Mouse (Mus musculus): ENCODE data around the gene Cldn15.

The Cldn15 gene

DNA sequence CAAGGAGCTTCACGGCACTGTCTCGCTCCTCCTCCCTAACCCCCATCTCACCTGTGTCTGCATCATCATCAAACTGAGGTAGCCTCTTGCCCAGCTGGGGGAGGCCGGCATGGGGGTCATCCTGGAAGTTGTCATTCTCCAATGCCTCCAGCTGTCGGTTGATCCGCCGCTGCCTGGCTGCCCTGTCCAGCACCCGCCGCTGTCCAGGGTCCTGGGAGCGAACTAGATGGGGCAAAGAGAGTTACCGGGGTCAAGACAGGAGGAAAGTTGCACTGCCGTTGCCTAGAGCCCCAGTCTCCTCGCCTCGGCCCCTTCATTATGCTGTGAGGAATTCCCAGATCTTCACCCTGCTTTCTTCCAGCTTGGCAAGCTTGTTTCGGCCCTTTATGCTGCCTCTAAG, 18.4 kb downstream of the Cldn15 start:
- no peak for DNase-seq

DNA sequence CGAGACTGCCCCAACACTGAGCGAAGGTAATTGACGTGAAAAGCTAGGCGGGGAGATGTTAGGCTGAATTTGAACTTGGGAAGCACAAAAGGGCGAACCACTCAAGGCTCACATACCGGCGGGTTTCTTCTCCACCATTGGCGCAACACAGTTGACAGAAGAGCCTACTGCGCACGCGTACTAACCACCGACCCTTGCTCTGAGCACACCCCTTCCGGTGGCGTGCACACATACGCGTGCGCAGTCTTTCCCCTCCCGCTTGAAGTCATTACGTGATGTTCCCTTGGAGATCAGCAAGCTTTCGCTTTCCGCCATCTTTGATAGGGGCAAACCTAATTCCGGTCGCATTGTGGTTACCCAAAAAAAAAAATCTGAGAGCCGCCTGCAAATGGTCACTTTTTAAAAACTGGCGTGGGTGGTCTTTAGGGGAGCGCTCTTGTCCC, 20.3 kb downstream of the Cldn15 start, which contains the start of gene Plod3:
Gene Plod3, plus strand, starts transcription at position 325 of the 443 bp plus-strand sequence.
- DNase-seq, result peak; percentile 98

DNA sequence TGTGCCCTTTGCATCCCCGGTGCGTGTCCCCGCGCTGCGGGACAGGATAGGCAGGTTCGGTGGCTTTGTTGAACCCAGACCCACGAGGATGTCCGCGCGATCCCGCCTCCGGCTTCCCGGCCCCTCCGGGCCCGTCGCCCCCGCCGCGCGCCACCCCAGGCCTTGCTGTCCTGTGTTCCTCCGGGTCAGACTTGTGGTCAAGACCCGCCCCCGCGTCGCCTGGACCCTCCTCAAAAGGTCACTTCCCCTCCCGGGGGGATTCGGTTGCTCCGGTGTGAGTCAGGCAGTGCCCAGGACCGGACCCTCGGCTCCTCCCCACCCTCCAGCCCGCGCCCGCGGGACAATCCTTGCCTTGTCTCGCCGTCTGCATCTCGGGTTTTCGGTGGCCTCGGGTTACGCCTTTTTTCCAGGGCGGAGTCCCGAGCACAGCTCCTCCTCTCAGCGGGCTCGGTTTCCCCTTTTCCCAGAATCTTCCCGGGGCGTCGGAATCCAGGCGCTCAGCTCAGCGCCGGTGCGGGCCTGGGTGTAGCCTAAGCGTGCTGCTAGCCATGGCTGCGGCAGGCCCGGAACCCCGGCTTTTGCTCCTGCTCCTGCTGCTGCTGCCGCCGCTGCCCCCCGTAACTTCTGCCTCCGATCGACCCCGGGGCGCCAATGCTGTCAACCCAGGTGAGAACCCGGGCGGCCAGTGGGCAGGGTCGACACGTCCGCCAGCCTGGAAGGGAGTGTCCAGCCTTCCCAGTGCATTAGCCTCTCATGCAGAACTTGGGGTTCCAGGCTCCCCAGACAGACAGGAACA, 20.9 kb downstream of the Cldn15 start:
- DNase-seq, result peak; percentile 79

- DNase-seq, result no peak
Observed at GRCm38 (mm10) chr5:136987934-136988271, 21.5 kb downstream of the Cldn15 start, which contains the start of gene Znhit1. Gene Znhit1, minus strand, starts transcription at chr5:136988021.

- no peak for DNase-seq
Observed at GRCm38 (mm10) chr5:136988420-136988819, 22.0 kb downstream of the Cldn15 start.

GRCm38 (mm10) chr5:136989801-136990200, 23.4 kb downstream of the Cldn15 start:
- DNase-seq, result no peak

GRCm38 (mm10) chr5:136999449-136999848, 33.0 kb downstream of the Cldn15 start:
- DNase-seq, result no peak

DNA sequence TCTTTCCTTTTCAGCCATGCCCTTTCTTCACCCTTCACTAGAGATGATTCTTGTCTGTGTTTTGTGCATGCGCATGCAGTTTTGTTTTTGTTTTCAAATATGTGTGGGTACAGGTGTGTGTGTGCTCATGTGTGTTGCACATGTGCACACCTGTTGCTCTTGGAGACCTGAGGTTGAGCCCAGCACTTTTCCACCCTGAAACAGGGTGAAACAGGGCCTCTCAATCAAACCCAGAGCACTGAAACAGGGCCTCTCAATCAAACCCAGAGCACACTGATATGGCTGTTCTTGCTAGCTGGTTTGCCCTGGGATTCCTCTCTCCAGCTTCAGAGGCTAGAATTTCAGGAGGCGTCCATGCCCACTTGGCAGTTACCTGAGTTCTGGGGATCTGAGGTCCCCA, 34.2 kb downstream of the Cldn15 start:
- no peak for DNase-seq

GRCm38 (mm10) chr5:137007276-137007675, 40.9 kb downstream of the Cldn15 start:
- no peak for DNase-seq

- no peak for DNase-seq
Observed at GRCm38 (mm10) chr5:137009988-137010387, 43.6 kb downstream of the Cldn15 start.

GRCm38 (mm10) chr5:137012401-137012950, 46.1 kb downstream of the Cldn15 start:
- DNase-seq, result no peak

DNA sequence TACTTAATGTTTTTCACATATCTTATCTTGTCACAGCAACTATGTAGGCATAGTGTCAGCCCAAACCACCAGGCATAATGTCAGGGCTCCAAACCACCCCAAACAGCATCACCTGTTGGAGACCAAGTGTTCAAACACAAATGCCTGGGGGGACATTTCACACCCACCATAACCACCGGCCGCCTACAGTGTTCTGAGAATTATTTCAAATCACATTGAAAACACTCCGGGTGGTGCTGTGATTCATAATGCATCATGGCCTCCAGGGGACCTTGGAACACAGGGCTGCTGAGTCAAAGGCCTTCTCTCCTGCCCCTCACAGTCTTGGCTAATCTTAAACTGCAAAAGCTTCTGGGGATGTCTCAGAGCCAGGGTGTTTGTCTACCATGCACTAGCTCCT, 49.5 kb downstream of the Cldn15 start:
- no peak for DNase-seq

- no peak for DNase-seq
Observed at GRCm38 (mm10) chr5:137024318-137024717, 57.9 kb downstream of the Cldn15 start.

GRCm38 (mm10) chr5:137025132-137025531, 58.7 kb downstream of the Cldn15 start:
- peak; percentile 83 for DNase-seq
